Mouse (Mus musculus) bone marrow, adult 2 months (tissue): ENCODE results near the gene Sord.

Experiments used
- CTCF ChIP-seq: fragments of 200-500 bp; IDR thresholded peaks from 2 replicates; pipeline ENCODE4 v1.5.1; 2011; ENCODE audit warnings: low read length, control low read depth; ENCODE audit not compliant: control insufficient read depth, insufficient read depth
- POLR2A ChIP-seq: fragments of 200-500 bp; IDR thresholded peaks from 2 replicates; pipeline ENCODE4 v1.6.1; 2011; ENCODE audit warnings: low read depth, mild to moderate bottlenecking, control low read depth, low read length, borderline replicate concordance; ENCODE audit not compliant: control insufficient read depth

- no peak for TF ChIP-seq CTCF
- no peak for TF ChIP-seq POLR2A
Measured at GRCm38 (mm10) chr2:122185086-122185485, 49.5 kb upstream of the Sord start.
